Mouse (Mus musculus) splenic B cell, adult 2 months (primary cell): ENCODE measurements around the gene Rab22a.

Source experiments
- DNase-seq: peaks from one replicate; pipeline ENCODE4 v3.0.0-alpha.2; 2011; ENCODE audit warnings: low read depth, low spot score
- H3K27me3 ChIP-seq: 2 replicates; pipeline ENCODE4 v1.6.1; 2012; ENCODE audit warnings: mild to moderate bottlenecking, low read length, moderate library complexity, mixed read lengths; ENCODE audit not compliant: control insufficient read depth, poor library complexity, insufficient read depth, severe bottlenecking
- H3K36me3 ChIP-seq: 2 replicates; pipeline ENCODE4 v1.6.1; 2012; ENCODE audit warnings: mild to moderate bottlenecking, low read length, moderate library complexity, mixed read lengths; ENCODE audit not compliant: control insufficient read depth, poor library complexity, insufficient read depth, severe bottlenecking

The Rab22a gene

DNA sequence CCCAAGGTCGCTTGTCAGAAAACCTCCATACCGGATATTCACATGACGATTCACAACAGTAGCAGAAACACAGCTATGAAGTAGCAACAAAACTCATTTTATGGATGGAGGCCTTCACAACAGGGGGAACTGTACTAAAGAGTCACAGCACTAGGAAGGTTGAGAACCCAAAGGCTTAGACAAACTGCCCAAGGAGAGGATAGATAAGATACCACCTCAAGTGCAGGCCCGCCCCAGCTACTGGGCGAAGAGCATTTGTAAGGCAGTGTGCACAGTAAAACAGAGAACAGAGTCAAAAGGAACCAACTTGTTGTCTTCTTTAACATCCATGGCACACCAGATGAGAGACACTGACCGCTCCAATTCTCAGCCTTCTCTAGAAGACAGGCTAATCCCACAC, 1.8 kb upstream of the Rab22a start:
- no peaks in the 10 kb centered on the region for H3K36me3 ChIP-seq
- no peaks in the 10 kb centered on the region for H3K27me3 ChIP-seq
- DNase-seq = no peak

DNA sequence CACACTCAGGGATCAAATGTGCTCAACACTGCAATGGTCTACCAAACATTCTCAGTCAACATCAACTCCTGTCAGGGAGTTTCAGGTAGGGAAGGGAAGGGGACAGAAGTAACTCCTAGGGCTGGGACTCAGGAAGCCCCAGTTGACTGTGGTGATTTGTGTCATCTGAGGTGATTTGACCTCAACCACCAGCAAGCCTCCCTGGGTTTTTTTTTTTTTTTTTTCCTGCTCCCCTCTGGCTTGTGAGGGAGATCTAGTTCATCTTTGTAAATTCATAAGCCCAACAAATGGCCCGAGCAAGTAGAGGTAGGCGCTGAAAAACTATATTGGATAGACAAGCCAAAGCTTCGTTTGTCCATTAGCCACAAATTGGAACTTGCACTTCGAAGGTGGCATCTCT, 1.0 kb upstream of the Rab22a start:
- DNase-seq = no peak
- no peaks in the 10 kb centered on the region for H3K27me3 ChIP-seq
- H3K36me3 ChIP-seq = no peaks in the 10 kb centered on the region

DNA sequence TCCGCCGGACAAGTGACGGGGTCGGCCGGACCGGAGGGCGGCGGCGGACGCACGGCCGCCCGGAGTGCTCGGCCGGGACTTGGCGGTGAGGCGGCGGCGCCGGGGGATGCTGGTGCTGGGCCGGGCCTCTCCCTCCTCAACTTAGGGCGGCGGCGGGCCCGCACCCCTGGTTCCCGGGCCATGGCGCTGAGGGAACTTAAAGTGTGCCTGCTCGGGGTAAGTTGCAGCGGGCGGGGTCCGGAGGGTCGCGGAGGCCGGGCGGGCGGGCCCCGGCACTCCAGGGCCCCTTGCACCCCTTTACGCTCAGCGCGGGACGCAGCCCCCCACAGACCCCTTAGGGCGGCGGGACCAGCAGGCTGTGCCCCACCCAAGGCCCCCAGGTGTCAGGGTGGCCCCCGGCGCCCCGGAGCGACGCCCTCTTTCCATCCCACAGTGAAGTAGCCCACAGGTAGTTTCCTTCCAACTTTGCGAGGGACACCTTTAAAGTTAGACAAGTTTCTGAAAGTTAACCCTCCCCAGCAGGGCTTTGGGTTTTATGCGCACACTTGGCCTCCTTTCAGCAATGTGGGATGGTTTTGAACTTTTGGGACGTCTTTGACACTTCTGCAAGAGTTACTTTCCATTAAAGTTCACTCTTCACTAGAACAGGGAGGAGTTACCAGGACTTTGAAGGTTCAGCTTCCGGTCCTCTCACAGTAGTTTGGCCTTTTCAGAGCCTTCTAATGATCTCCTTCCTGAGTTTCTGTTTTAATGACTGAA, 545 bp downstream of the Rab22a start:
- no peaks in the 10 kb centered on the region for H3K36me3 ChIP-seq
- DNase-seq = peak; percentile 26
- H3K27me3 ChIP-seq = no peaks in the 10 kb centered on the region

DNA sequence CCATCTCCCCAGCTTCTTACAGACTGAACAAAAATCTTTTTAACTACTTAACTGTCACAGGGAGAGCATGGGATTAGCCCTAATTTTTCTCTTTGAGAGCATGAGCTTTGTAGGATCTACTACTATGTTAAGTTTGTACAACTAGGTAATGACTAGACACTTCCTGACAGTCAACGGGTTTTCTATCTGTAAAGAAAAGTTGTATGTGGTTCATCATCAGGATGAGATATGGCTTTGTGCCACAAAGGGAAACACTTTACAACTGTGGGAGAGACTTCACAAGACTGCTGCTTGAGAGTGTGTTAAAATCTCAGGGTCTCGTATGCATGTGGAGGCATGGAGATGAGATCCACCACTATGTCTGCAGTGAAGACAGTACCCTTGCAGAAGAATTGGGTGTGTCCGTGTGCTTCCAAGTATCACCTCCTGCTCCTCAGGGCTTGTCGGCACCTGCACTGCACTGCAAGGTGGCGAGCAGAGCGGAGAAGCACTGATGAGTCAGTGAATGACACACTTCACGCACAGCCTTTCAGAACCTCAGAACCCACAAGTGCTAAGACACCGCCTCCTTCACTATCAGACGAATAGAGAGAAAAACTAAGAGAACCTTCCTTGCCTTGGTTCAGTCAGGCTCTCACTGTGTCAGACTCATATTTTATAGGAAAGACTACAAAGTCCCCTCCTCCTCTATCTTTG, 2.8 kb downstream of the Rab22a start:
- Histone ChIP-seq H3K36me3 (no peaks in the 10 kb centered on the region), H3K27me3 (no peaks in the 10 kb centered on the region)
- DNase-seq = no peak

DNA sequence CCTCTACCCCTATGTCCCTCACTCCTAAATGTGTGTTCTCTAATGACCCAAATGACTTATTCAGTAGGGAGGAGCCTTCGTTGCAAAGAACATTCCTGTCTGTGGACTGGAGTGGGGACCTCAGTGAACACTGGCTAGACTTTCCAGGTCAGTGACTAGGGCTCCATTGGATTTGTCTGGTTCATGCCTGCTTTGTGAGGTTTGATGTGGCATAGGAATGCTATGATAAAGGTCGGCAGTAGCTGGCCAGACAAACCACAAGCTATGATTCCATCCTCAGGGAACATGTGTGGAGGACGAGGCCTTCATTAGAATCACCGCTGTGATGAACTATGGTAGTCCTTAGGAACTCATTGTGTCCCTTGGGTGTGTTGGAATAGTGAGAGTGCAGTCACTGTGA, 5.2 kb downstream of the Rab22a start:
- no peaks in the 10 kb centered on the region for H3K27me3 ChIP-seq
- no peak for DNase-seq
- no peaks in the 10 kb centered on the region for H3K36me3 ChIP-seq

DNA sequence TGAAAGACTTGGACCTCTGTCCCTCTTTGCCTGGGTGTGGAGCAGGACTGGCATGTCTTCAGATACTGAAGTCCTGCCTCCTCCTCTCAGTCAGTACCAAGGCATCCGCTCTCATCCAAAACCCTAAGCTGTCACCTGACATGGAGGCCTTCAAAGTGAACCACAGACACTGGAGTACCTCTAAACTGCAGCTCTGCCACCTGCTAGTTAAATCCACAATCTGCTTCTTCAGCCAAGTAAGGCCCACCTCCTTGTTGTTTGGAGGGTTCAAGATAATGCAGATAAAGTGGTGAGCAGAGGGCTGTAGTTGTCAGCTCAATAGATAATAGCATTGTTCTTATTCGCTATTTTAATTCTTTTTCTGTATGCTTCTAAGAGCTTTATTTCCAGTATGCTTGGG, 5.7 kb downstream of the Rab22a start:
- DNase-seq = no peak
- H3K36me3 ChIP-seq = no peaks in the 10 kb centered on the region
- no peaks in the 10 kb centered on the region for H3K27me3 ChIP-seq

DNA sequence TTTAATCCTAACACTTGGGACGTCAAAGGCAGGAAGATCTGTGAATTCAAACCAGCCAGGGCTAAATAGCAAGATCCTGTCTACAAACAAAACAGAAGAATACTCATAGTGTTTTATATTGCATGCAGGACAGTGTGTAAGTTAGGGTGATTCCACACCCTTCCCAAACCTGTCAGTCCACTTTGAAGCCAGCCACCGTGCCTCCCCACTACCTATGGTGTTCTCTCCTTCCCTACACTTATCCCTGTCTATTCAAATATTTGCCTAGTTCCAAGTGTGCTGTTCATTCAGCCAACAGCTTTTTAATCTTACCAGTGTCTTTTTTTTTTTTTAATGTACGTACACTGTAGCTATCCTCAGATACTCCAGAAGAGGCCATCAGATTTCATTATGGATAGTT, 7.3 kb downstream of the Rab22a start:
- Histone ChIP-seq H3K36me3 (no peaks in the 10 kb centered on the region), H3K27me3 (no peaks in the 10 kb centered on the region)
- DNase-seq = no peak

DNA sequence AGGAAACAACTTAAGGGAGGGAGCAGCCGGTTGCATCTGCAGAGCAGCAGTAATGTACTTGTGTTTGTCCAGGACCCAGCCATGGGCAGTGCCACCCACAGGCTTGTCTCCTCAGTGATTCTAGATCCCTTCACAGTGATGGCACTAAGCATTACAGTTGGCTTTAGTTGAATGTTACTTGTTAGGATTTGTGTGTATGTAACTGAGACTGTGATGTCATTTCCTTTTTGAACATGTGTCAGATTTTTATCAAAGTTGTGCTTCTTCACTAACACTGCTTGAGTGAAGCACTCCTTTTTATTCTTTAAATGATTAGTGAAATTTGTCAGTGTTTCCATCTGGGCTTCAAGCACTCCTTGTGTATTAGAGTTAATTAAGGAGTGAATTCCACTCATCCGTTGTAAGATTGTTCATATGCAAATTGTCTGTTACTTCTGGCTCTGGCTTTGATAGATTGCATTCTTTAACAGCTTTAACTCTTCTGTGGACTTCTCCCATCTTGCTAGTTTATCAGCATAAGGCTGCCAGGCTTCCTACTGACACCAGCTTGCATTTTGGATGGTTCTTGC, 12.9 kb downstream of the Rab22a start:
- no peak for DNase-seq
- H3K27me3 ChIP-seq = no peaks in the 10 kb centered on the region
- no peaks in the 10 kb centered on the region for H3K36me3 ChIP-seq

DNA sequence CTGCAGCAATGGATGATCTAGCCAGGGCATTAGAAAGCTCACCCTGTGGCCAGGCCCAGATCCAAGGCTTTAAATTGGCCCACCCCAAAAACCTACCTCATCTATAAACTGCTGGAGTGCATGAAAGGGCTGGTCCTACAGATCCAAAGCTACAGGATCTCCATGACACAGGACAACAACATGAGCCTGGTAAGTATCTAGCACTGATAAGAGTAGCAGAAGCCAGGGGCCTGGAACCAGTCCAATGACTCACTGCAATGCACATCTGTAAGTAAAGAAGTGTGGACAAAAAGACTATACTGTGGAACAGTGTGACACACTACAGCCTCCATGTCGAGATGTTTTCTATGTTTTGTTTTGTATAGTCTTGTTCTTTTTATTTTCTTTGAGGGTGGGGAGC, 13.9 kb downstream of the Rab22a start:
- no peak for DNase-seq
- no peaks in the 10 kb centered on the region for H3K36me3 ChIP-seq
- no peaks in the 10 kb centered on the region for H3K27me3 ChIP-seq

DNA sequence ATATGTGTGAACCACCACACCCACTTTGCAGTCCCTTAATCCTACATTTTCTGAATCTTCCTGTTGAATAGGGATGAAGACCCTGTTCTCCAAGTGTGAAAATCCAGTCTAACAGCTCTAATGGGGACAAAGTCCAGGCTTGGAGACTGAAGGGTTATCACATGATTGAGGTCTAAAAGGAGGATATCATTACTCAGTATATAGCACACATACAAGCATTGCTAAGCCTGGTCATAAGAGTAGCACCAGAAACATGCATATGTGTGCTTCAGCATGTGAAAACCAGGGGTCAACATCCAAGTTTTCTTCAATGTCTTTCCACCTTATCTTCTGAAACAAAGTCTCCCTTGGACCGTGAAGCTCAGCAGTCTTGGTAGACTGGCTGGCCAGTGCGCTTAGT, 19.0 kb downstream of the Rab22a start:
- Histone ChIP-seq H3K27me3 (no peaks in the 10 kb centered on the region), H3K36me3 (peaks cover 2% of the 10 kb centered on the region; the same call in 1 of the 2 replicates)
- DNase-seq = peak; percentile 7

DNA sequence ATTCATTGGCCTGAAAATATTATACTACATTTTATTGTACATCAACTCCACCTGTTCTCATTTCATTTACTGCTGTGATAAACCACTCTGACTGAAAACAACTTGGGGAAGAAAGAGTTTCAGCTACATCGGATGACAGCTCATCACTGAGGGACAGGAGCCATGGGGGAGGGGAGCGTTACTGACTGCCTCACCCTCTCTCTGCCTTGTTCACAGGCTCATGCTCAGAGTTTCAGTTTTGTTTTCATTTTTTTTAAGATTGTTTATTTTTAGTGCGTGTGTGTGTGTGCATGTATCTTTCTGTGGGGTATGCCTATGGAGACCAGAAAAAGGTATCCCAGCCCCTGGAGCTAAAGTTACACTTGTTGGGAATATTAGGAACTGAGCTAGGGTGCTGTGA, 19.7 kb downstream of the Rab22a start:
- Histone ChIP-seq H3K27me3 (no peaks in the 10 kb centered on the region), H3K36me3 (peaks cover 2% of the 10 kb centered on the region; the same call in 1 of the 2 replicates)
- DNase-seq = peak; percentile 77

DNA sequence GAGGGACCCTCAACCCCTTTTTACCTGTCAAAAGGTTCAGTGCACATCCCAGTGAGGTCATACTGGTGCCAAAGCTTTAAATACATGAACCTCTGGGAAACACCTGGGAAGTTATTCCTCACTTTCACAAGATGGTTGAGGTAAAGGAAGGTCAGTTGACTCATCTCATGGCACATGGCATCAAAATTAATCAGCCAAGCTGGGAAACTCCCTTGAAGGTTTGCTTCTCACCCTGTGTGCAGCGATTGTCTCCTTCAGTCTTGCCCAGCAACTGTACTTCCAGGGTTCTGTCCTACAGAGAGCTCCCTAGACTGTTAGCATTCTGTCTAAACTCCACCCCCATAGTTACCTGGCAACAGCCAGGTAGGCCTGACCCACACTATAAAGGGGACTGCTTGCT, 20.6 kb downstream of the Rab22a start:
- H3K36me3 ChIP-seq = peaks cover 2% of the 10 kb centered on the region; the same call in 1 of the 2 replicates
- H3K27me3 ChIP-seq = no peaks in the 10 kb centered on the region
- DNase-seq = peak; percentile 11

DNA sequence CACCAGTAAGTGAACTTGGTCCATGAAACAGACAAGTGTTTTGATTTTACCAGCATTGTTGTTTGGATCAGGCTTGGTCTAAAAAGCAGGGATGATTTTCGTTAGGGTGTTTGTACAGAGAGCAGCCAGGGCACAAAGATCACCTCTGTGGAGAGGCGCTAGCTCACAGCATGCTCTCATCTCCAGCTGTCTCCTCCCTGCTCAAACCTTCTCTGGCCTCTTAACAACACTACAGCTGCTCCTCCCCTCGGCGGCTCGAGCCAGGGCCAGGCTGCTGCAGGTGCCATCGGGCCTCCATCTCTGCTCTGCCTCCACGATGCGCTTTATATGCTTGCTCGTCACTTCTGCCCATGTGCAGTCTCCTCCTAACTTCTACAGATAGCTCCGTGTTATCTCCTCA, 23.2 kb downstream of the Rab22a start:
- DNase-seq = no peak
- Histone ChIP-seq H3K36me3 (peaks cover 2% of the 10 kb centered on the region; the same call in 1 of the 2 replicates), H3K27me3 (no peaks in the 10 kb centered on the region)

DNA sequence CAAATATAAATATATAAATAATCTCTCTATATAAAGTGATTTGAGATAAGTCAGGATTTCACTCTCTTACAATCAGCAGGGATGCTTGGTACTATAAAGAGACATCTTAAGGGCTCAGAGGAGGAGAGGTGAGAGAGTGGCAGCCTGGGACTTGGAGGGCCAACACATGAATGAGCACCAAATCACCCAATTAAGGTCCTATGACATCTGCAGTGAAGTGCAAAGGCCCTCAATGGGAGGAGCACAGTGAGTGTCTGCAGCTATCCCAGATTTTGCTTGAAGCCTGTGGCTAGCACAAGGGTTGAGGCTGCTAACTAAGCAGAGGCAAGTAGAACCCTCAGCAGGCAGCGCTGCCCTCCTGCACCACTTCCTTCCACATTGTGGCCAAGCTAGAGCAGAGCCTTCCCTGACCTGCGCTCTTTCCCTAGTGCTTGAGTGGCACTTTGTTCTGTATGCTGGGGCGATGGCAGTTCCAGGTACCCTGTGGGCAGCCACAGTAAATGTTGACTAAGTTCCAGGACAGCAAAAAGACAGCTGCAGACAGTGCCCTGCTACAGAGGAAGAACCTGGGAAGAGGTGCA, 26.3 kb downstream of the Rab22a start:
- Histone ChIP-seq H3K27me3 (no peaks in the 10 kb centered on the region), H3K36me3 (peaks cover 3% of the 10 kb centered on the region)
- DNase-seq = no peak

DNA sequence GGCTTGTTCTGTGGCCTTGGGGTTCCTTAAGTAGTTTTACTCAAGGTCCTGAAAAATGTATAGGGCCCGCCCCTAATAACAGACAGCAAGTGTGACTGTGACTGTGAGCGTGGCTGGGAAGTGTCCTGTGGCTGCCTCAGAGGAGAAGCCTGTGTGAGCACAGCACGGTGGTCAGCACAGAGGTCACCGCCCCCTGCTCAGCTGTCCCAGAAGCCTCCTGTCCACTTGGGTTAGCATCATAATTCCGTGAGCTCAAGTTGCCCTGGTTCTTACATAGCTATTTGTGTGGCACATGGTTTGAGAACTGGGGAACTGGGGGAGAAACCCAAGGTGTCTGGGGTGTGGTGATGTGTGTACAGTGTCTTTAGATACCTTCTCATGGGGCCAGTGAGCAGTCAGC, 27.8 kb downstream of the Rab22a start:
- Histone ChIP-seq H3K36me3 (peaks cover 3% of the 10 kb centered on the region), H3K27me3 (no peaks in the 10 kb centered on the region)
- DNase-seq = no peak
